Mouse (Mus musculus): ENCODE results near the gene Procr.

The Procr gene

GRCm38 (mm10) chr2:155756855-155757566 lies 6.1 kb downstream of the Procr start:
- DNase-seq = no peak

- peak; percentile 53 to 81 for DNase-seq
Observed at GRCm38 (mm10) chr2:155764679-155765418, 13.9 kb downstream of the Procr start.

- no peak for DNase-seq
Observed at GRCm38 (mm10) chr2:155773664-155774063, 22.7 kb downstream of the Procr start.

- no peak for DNase-seq
Observed at GRCm38 (mm10) chr2:155774261-155774926, 23.5 kb downstream of the Procr start.

GRCm38 (mm10) chr2:155774927-155775684 lies 24.2 kb downstream of the Procr start, which contains the start of gene Mmp24:
Mmp24 (plus strand) TSS chr2:155775342.
- DNase-seq = no peak

GRCm38 (mm10) chr2:155775685-155776263 lies 24.9 kb downstream of the Procr start:
- DNase-seq = peak; percentile 44 to 71

- DNase-seq = no peak
Observed at GRCm38 (mm10) chr2:155776824-155777687, 26.1 kb downstream of the Procr start.

GRCm38 (mm10) chr2:155777688-155777985 lies 26.7 kb downstream of the Procr start:
- no peak for DNase-seq

- DNase-seq = no peak
Observed at GRCm38 (mm10) chr2:155778004-155778403, 27.1 kb downstream of the Procr start.

- DNase-seq = no peak
Observed at GRCm38 (mm10) chr2:155779066-155779465, 28.1 kb downstream of the Procr start.

- no peak for DNase-seq
Observed at GRCm38 (mm10) chr2:155779506-155779905, 28.6 kb downstream of the Procr start.

GRCm38 (mm10) chr2:155784534-155784933 lies 33.6 kb downstream of the Procr start:
- DNase-seq = no peak

- DNase-seq = no peak
Observed at GRCm38 (mm10) chr2:155786905-155787304, 36.0 kb downstream of the Procr start.

- no peak for DNase-seq
Observed at GRCm38 (mm10) chr2:155787949-155788931, 37.3 kb downstream of the Procr start.

- no peak for DNase-seq
Observed at GRCm38 (mm10) chr2:155792899-155793298, 42.0 kb downstream of the Procr start.

- DNase-seq = no peak
Observed at GRCm38 (mm10) chr2:155794674-155795445, 43.9 kb downstream of the Procr start.

- DNase-seq = no peak
Observed at GRCm38 (mm10) chr2:155798613-155799012, 47.7 kb downstream of the Procr start.

GRCm38 (mm10) chr2:155802761-155803160 lies 51.8 kb downstream of the Procr start:
- DNase-seq = peak in 1 of 2 experiments; percentile 25

- DNase-seq = no peak
Observed at GRCm38 (mm10) chr2:155804053-155804452, 53.1 kb downstream of the Procr start.

Measured in kidney, postnatal 25 days (tissue).